Mouse (Mus musculus) cerebellum, postnatal 25 days (tissue): ENCODE results near the gene Dnah14.

ENCODE experiments used
- DNase-seq, 2 experiments: peaks; one replicate each; pipeline ENCODE4 v3.0.0; 2021; ENCODE audit warnings: mixed read lengths in 2 of 2

Gene Dnah14

DNA sequence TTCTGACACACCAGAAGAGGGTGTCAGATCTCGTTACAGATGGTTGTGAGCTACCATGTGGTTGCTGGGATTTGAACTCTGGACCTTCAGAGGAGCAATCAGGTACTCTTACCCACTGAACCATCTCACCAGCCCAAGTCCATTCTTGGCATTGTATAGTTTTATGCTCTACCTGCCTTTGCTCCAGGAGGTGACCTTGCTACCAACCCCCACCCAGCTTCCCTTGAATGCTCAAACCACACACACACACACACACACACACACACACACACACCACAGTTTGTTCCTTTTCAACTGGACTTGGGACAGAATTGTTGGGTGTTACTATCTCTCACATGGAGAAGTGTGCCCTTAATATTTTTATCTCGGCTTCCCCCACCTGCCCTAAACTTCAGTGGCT lies 280.0 kb downstream of the Dnah14 start:
- DNase-seq, result no peak

- DNase-seq, result no peak
Measured at GRCm38 (mm10) chr1:181860659-181861058, 284.3 kb downstream of the Dnah14 start.

- no peak for DNase-seq
Measured at GRCm38 (mm10) chr1:181861181-181861902, 285.0 kb downstream of the Dnah14 start.

GRCm38 (mm10) chr1:181862676-181863374 lies 286.5 kb downstream of the Dnah14 start:
- no peak for DNase-seq

DNA sequence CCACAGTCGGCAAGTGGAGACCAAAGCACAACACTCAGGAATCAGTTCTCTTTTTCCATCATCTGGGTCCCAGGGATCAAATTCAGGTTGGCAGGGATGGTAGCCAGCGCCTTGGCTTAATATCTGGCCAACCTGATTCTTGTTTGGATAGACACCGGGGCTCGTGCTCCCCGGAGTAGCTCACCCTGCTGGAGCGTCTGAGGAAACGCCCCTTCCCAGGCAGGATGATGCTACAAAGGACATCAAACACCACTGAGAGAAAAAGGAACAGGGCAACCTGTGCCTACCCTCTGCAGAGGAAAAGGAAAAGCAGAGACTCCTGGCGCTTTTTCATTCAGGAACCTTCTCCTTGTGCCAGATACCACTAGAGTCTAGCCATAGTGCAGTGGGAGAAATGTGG lies 287.1 kb downstream of the Dnah14 start:
- no peak for DNase-seq
